Mouse (Mus musculus): ENCODE results near the gene Tbx1.

- TF ChIP-seq CTCF (IDR thresholded peaks at IDR 0.05; ENCODE audit: low read depth) (no peak), EP300 (IDR thresholded peaks at IDR 0.05; ENCODE audit: low read depth) (no peak)
Measured at GRCm38 (mm10) chr16:18624641-18625040, 34.2 kb upstream of the Tbx1 start.

Measured in liver, postnatal 0 days (tissue).